Mouse (Mus musculus) heart, embryonic 10.5 days (tissue): ENCODE data around the gene Dzip1. TPM values are rescaled to one million over a fixed set of nuclear protein-coding genes. Genes with fewer than 3 reads are reported as not detected.

Experiments
- DNase-seq: peaks from one replicate; pipeline ENCODE4 v3.0.0-alpha.2; 2017; ENCODE audit warnings: low spot score
- H3K27ac ChIP-seq: fragments of 300-500 bp; sonication (generic); 2 replicates; pipeline ENCODE4 v1.5.1; 2016; ENCODE audit warnings: mild to moderate bottlenecking
- H3K27me3 ChIP-seq: fragments of 300-500 bp; sonication (generic); 2 replicates; pipeline ENCODE4 v1.6.1; 2016; ENCODE audit warnings: mild to moderate bottlenecking; ENCODE audit not compliant: poor library complexity, insufficient read depth, severe bottlenecking
- H3K36me3 ChIP-seq: fragments of 300-500 bp; sonication (generic); 2 replicates; pipeline ENCODE4 v1.6.1; 2016; ENCODE audit warnings: mild to moderate bottlenecking, moderate library complexity
- H3K4me1 ChIP-seq: fragments of 300-500 bp; sonication (generic); 2 replicates; pipeline ENCODE4 v1.6.1; 2016; ENCODE audit warnings: mild to moderate bottlenecking
- H3K4me3 ChIP-seq: fragments of 300-500 bp; sonication (generic); 2 replicates; pipeline ENCODE4 v1.5.1; 2016; ENCODE audit warnings: mild to moderate bottlenecking, moderate library complexity
- H3K9me3 ChIP-seq: fragments of 300-500 bp; sonication (generic); 2 replicates; pipeline ENCODE4 v1.6.1; 2016; ENCODE audit warnings: mild to moderate bottlenecking, moderate library complexity
- WGBS: fragments of 180-500 bp; shearing (Covaris S2); methylation state at CpG from one replicate; pipeline ENCODE4 v1.1.7; 2016; 5-methylcytosine and 5-hydroxymethylcytosine counted together
- polyA plus RNA-seq: library from polyadenylated mRNA; unstranded; fragments of >200 nt; fragmentation: Nextera tagmentation; extraction: Ambion mirVana; gene quantifications from 2 replicates; pipeline ENCODE4 v1.2.1, GENCODE M21; 2016

The Dzip1 gene
- polyA plus RNA-seq, 1 experiment from 2014 or later, result 15.3 TPM

GRCm38 (mm10) chr14:118913651-118914050 is 11.6 kb downstream of the Dzip1 start:
- Histone ChIP-seq H3K9me3 (no peaks in the 10 kb centered on the region), H3K4me1 (peaks cover 8% of the 10 kb centered on the region; the same call in 1 of the 2 replicates), H3K36me3 (peaks cover 69% of the 10 kb centered on the region), H3K4me3 (no peak overlapping the region), H3K27ac (no peak overlapping the region), H3K27me3 (no peaks in the 10 kb centered on the region)
- DNase-seq, result no peak
- 45% methylated on average over 5 of the region's 5 CpGs for WGBS

DNA sequence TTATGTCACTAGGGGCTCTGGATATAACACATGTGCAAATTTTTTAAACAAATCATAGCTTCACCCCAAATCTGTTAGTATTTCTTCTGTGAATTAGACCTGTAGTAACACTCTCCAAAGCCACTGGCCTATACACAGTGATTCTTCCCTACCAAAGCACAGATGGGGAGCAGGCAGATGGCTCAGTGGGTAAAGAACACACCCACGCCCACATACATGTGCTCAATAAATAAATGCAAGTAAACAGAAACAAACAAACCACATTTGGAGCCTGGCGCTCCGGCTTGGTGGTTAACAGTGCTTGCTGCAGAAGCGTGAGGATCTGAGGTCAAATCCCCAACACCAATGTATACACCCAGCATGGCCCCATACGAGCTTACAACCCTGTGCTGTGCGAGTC is 13.7 kb downstream of the Dzip1 start:
- Histone ChIP-seq H3K27me3 (no peaks in the 10 kb centered on the region), H3K27ac (no peak overlapping the region), H3K9me3 (no peaks in the 10 kb centered on the region), H3K36me3 (peaks cover 73% of the 10 kb centered on the region), H3K4me3 (no peak overlapping the region), H3K4me1 (peaks cover 13% of the 10 kb centered on the region)
- DNase-seq, result no peak
- 92% methylated on average over 6 of the region's 6 CpGs for WGBS

GRCm38 (mm10) chr14:118910332-118911222 is 14.7 kb downstream of the Dzip1 start:
- H3K9me3 ChIP-seq, result no peaks in the 10 kb centered on the region
- H3K27ac ChIP-seq, result 0 out of 2 replicates have a peak overlapping the region, but pooled peaks have one; percentile 23
- peaks cover 70% of the 10 kb centered on the region for H3K36me3 ChIP-seq
- no peak overlapping the region for H3K4me3 ChIP-seq
- WGBS, result 60% methylated on average over 29 of the region's 29 CpGs
- H3K4me1 ChIP-seq, result peaks cover 13% of the 10 kb centered on the region
- DNase-seq, result peak; percentile 85
- no peaks in the 10 kb centered on the region for H3K27me3 ChIP-seq

DNA sequence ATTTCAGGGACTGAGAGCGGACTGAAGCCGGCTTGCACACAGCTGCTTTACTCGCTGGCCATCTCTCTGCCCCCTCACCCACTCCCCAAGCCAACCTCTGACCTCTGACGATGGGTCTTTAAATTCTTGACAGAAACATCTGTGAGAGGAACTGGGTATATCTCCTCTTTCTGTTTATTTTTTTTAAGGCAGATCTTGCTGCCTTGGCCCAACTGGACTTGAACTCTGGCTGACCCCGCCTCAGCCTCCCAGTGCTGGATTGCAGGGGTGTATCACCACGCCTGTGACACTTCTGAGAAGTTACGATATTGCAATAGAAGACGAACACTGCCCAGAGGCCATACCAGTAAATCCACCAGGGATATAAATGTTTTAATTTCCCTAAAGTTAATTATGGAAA is 15.4 kb downstream of the Dzip1 start:
- Histone ChIP-seq H3K4me3 (no peak overlapping the region), H3K27me3 (no peaks in the 10 kb centered on the region), H3K4me1 (peaks cover 13% of the 10 kb centered on the region), H3K9me3 (no peaks in the 10 kb centered on the region), H3K36me3 (peaks cover 70% of the 10 kb centered on the region), H3K27ac (no peak overlapping the region)
- no peak for DNase-seq
- WGBS, result 76% methylated on average over 8 of the region's 8 CpGs

DNA sequence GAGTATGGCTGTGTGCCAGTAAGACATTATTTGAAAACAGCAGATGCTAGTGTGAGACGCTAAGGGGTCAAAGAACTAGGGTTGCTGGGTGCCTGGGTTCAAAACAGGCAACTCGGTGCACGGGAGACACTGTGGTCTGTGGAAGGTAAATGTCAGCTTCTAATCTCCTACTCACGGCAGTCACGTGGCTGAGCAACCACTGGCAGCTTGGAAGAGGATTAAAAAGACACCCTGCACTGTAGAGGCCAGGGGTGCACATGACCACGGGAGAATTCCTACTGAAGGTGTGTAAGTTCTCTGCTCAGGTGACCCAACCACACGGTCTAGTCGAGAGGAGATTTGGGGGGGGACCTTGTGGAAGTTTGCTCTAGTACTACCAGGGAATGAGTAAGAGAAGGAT is 17.7 kb downstream of the Dzip1 start:
- Histone ChIP-seq H3K27me3 (no peaks in the 10 kb centered on the region), H3K4me3 (no peak overlapping the region), H3K9me3 (no peaks in the 10 kb centered on the region), H3K4me1 (peaks cover 10% of the 10 kb centered on the region; the same call in 1 of the 2 replicates), H3K36me3 (peaks cover 81% of the 10 kb centered on the region), H3K27ac (no peak overlapping the region)
- WGBS, result 63% methylated on average over 8 of the region's 8 CpGs
- no peak for DNase-seq

- Histone ChIP-seq H3K4me3 (no peak overlapping the region), H3K4me1 (peaks cover 4% of the 10 kb centered on the region; the same call in 1 of the 2 replicates), H3K9me3 (no peaks in the 10 kb centered on the region), H3K27me3 (no peaks in the 10 kb centered on the region), H3K27ac (no peak overlapping the region), H3K36me3 (peaks cover 83% of the 10 kb centered on the region)
- 76% methylated on average over 6 of the region's 6 CpGs for WGBS
- no peak for DNase-seq
Measured at GRCm38 (mm10) chr14:118903867-118904562, 21.2 kb downstream of the Dzip1 start.

DNA sequence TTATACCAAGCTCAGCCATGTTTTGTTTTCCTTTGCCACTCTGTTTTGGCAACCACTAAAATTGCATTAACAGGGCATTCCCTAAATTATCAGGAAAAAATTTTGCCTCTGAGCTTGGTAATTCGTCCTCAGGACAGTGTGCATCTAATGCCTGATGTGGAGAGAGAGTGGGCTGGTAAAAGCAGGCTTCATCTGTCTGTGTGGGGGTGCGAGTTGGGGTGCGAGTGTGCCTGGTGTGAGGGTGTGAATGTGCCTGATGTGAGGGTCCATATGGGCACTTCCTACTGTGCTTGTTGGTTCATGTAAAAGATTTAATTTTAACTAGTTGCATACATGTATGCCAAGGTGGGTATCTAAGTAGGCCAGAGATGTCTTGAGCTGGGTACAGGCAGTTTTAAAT is 21.9 kb downstream of the Dzip1 start:
- H3K36me3 ChIP-seq, result peaks cover 84% of the 10 kb centered on the region
- no peaks in the 10 kb centered on the region for H3K9me3 ChIP-seq
- 77% methylated on average over 3 of the region's 3 CpGs for WGBS
- no peak overlapping the region for H3K4me3 ChIP-seq
- H3K27me3 ChIP-seq, result no peaks in the 10 kb centered on the region
- DNase-seq, result no peak
- peaks cover 4% of the 10 kb centered on the region; the same call in 1 of the 2 replicates for H3K4me1 ChIP-seq
- no peak overlapping the region for H3K27ac ChIP-seq

GRCm38 (mm10) chr14:118900911-118901310 is 24.3 kb downstream of the Dzip1 start:
- DNase-seq, result no peak
- Histone ChIP-seq H3K9me3 (no peaks in the 10 kb centered on the region), H3K36me3 (peaks cover 78% of the 10 kb centered on the region), H3K4me3 (no peak overlapping the region), H3K27me3 (no peaks in the 10 kb centered on the region), H3K27ac (no peak overlapping the region), H3K4me1 (no peaks in the 10 kb centered on the region)
- WGBS, result 88% methylated on average over 1 of the region's 1 CpGs

GRCm38 (mm10) chr14:118899940-118900339 is 25.3 kb downstream of the Dzip1 start:
- Histone ChIP-seq H3K4me3 (no peak overlapping the region), H3K27ac (no peak overlapping the region), H3K36me3 (peaks cover 84% of the 10 kb centered on the region), H3K27me3 (no peaks in the 10 kb centered on the region), H3K4me1 (no peaks in the 10 kb centered on the region), H3K9me3 (no peaks in the 10 kb centered on the region)
- no peak for DNase-seq
- whole genome bisulfite sequencing, result 81% methylated on average over 11 of the region's 11 CpGs

DNA sequence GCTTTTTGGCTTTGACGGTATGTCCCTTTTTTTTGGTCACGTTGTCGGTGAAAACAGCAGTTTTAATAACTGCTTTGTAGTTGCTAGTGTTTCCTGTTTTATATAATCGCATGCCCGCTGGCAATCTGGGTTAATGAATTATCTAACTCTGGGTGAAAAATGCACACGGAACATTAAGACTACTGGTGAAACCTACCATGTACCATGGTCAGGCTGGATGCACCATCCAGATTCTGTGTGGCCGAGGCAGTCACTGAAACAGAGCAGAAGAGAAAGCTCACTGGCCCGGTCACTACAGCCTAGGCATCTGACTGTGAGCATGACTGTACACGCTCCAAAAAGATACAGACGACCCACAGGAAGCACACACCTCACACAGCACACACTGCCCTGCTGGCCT is 29.6 kb downstream of the Dzip1 start:
- 91% methylated on average over 10 of the region's 10 CpGs for WGBS

DNA sequence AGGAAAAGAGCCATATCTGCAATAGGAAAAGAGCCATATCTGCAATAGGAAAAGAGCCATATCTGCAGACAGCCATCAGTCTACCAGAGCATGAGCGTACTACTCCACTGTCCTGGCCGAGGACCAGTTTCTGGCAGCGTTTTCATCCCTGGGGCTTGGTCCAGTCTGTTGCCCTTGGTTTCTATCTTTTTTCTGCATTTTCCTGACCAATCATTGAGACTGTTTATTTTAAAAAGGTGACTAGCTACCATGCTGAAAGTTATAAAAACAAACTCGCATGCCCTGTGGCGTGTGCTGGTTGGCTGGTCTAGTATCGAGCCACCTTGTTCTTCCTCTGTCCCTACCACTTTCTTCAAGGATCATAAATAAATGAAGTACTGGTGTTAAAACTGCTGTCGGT is 30.0 kb downstream of the Dzip1 start:
- Histone ChIP-seq H3K27me3 (no peaks in the 10 kb centered on the region), H3K4me3 (no peak overlapping the region), H3K9me3 (no peaks in the 10 kb centered on the region), H3K36me3 (peaks cover 66% of the 10 kb centered on the region), H3K27ac (no peak overlapping the region), H3K4me1 (no peaks in the 10 kb centered on the region)
- 86% methylated on average over 7 of the region's 7 CpGs for WGBS
- DNase-seq, result no peak

More for the DNA sequence above, 29.6 kb downstream of the Dzip1 start:
- H3K36me3 ChIP-seq, result peaks cover 70% of the 10 kb centered on the region
- H3K4me3 ChIP-seq, result no peak overlapping the region
- no peaks in the 10 kb centered on the region for H3K9me3 ChIP-seq
- H3K27ac ChIP-seq, result no peak overlapping the region
- no peak for DNase-seq
- H3K4me1 ChIP-seq, result no peaks in the 10 kb centered on the region
- H3K27me3 ChIP-seq, result no peaks in the 10 kb centered on the region

DNA sequence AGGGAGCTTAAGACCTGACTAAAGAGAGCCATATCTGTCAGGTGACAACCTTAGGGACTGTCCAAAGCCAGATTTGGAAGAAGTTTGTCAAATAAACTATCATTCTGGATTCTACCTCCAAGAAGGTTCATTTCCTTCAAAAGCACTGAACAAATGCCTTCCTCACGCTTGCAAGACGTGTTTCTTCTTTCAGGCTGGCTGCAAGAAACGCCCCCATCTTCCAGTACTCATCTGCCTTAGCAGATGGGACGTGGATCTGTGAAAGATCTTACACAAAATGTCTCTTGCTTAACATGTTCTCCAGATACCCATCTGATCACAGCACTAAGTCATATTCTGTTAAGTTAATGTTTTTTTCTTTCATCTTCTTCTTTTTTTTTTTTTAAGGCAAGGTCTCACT is 35.2 kb downstream of the Dzip1 start:
- Histone ChIP-seq H3K4me1 (no peaks in the 10 kb centered on the region), H3K9me3 (no peaks in the 10 kb centered on the region), H3K36me3 (peaks cover 68% of the 10 kb centered on the region), H3K4me3 (no peak overlapping the region), H3K27me3 (no peaks in the 10 kb centered on the region), H3K27ac (no peak overlapping the region)
- DNase-seq, result no peak
- WGBS, result 86% methylated on average over 4 of the region's 4 CpGs

- Histone ChIP-seq H3K27me3 (no peaks in the 10 kb centered on the region), H3K4me3 (no peak overlapping the region), H3K36me3 (peaks cover 84% of the 10 kb centered on the region), H3K4me1 (peaks cover 7% of the 10 kb centered on the region; the same call in 1 of the 2 replicates), H3K27ac (no peak overlapping the region), H3K9me3 (no peaks in the 10 kb centered on the region)
- 80% methylated on average over 7 of the region's 7 CpGs for WGBS
- DNase-seq, result no peak
Measured at GRCm38 (mm10) chr14:118884250-118884556, 41.1 kb downstream of the Dzip1 start.
